Mouse (Mus musculus) monocyte, adult 2 months (primary cell): ENCODE results near the gene Raly.

Experiments
- DNase-seq, 2 experiments: peaks; one replicate each; pipeline ENCODE4 v3.0.0; 2022; ENCODE audit warnings: low spot score in 2 of 2, low read depth in 1 of 2

Raly gene

GRCm38 (mm10) chr2:154790656-154791483, at the start of gene Raly, which contains the start of gene a:
Gene Raly (plus strand): TSS chr2:154791096.
Gene a (plus strand): TSS chr2:154791402.
- DNase-seq = peak; percentile 87 to 91

DNA sequence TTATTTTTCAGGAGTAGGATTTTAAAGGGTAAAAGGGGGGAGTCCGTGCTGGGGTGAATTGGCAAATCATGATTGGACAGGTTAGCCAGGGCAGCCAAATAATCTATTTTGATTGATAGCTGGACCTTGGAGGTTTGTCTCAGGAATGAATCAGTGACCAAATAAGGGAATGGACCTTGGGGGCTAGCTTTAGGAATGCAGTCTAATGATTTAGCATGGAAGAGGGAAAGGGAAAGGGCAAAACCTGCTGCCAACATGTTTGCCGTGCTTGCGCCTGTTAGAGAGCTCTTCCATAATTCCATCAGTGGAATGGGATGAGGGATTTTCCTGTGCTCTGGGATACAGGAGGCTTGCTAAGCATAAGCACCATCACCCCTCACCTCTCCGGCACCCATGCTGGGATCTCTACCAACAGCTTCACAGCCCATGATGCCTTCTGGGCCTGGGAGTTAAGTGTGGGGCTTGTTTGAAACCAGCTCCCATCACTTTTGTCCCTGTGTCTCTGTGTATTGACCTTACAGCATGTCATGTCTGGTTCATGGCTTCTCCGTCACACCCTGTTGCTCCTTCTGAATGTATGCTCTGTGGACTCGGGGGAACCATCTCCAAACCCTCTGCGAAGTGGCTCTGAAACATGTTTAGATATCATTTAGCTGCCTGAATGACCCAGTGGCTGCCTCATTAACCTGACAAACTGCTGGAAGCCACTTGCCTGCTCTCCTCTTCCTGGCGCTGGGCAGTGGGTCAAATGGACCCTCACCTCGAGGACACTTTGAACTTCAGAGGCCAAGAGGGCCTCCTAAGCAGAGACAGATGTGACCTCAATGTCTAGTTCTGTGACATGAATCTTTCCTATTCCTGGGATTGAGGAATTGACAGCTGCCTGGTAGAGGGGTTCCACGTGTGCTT, 47.7 kb upstream of the Raly start:
- no peak for DNase-seq

DNA sequence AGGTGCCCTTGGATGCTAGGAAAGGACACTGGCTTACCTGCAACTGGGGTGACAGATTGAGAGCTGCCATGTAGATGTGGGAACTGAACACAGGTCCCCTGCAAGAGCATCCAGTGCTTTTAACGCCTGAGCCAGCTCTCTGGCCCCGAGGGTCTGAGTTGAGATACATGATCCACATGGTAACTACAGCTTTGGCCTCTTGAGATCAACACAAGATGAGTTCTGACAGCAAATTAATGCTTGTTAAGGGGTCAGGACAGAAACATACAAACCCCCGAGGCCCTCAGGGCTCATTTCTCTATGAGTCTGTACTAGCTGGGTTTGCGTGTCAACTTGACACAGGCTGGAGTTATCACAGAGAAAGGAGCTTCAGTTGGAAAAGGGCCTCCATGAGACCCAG, 47.0 kb upstream of the Raly start:
- DNase-seq = no peak

GRCm38 (mm10) chr2:154748383-154748782, 42.5 kb upstream of the Raly start:
- DNase-seq = no peak

DNA sequence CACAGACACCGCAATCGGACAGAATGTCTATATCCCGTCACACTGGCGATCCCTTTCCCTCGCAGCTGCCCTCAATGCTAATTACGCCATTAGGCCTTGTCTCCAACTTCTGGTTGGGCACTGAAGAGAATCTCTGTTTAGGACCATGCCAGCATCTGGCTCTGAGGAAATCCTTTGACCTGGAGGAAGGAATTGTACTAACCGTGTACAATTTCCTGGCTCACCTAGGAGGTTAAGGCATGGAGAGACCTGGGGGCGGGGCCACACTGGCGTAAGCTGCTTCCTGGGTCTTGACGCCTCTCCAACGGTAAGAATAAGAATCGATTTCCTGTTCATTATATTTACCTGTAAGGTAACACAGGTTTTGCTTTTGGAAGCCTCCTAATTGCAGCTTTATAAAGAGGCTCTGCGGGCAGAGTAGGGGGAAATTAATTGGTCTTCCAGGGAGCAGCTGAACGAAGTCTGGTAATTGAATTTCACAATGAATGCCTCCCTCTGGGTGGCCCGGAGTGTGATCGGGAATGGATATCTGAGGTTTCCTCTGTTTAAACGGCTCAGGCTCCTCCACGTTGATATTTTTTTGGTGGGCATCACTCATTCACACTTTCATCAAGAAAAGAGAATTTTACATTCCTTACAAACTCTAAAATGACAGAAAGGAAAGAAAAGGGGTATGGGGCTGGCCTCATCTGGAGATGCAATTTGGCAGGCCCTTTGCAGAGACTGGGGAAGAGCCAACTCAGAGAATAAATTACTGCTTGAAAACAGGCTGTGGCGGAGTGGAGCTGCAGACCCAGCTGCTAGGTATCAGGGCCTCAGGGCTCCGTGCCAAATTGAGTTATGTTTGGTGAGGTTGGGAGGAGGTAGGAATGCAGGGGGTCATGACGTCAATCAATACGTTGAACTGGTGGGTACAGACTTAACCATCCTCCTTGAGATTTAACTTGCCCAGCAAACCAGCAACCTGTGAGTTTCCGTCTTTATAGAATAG, 41.6 kb upstream of the Raly start:
- no peak for DNase-seq

DNA sequence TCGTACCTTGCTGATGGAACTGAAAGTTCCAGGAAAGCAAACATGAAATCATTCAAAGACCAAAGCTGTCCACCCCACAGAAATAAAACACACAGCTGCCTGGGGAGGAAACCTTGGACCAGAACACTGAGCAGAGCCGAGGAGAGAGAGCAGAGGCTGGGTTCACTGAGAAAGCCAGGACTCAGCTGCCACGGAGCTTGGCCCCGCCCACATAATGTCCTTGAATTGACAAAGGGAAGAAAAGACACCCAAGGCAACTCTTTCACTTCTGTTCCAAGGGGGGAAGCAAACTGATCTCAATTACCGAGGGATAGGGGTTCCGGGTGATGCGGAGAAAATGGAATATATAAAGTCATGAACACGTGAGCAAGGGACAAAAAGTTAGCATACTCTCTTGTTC, 39.0 kb upstream of the Raly start:
- no peak for DNase-seq

DNA sequence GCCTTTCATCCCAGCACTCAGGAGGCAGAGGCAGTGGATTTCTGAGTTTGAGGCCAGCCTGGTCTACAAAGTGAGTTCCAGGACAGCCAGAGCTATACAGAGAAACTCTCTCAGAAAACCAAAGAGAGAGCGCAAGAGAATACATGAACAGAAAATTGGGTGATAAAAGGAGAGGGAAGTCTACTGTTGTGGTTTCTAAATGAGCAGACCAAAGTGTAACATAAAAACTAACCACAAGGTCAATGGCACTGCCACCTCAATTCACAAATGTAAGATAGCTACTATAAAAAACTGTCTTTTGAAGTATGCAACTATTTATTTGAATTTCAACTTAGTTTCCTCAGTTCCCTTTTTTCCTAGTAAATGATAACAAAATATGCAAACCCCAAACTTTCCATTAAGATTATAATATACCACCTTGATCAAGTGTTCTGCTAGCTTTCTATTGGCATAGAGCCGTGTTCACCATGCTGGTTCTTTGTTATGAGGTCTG, 36.8 kb upstream of the Raly start:
- no peak for DNase-seq

- no peak for DNase-seq
Observed at GRCm38 (mm10) chr2:154755791-154756190, 35.1 kb upstream of the Raly start.

DNA sequence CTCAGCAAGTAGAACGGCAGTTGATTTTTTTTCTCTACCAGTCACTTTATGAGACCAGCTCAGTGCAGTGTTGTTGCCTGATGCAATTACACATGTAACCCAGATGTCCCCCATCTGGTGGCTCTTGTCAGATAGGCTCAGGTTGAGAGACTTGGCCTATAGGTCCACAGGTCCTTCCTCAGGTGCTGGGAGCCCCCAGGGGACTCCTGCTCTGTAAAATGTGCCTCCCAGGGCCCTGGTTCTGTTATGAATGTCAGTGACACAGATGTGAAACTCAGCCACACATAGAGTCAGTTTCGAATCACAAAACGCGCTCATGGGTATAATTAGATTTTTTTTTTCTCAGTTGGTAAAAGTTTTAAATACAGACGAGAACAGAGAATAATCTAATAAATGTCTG, 33.2 kb upstream of the Raly start:
- no peak for DNase-seq

- DNase-seq = no peak
Observed at GRCm38 (mm10) chr2:154758454-154758853, 32.4 kb upstream of the Raly start.

GRCm38 (mm10) chr2:154763226-154763625, 27.7 kb upstream of the Raly start:
- no peak for DNase-seq

DNA sequence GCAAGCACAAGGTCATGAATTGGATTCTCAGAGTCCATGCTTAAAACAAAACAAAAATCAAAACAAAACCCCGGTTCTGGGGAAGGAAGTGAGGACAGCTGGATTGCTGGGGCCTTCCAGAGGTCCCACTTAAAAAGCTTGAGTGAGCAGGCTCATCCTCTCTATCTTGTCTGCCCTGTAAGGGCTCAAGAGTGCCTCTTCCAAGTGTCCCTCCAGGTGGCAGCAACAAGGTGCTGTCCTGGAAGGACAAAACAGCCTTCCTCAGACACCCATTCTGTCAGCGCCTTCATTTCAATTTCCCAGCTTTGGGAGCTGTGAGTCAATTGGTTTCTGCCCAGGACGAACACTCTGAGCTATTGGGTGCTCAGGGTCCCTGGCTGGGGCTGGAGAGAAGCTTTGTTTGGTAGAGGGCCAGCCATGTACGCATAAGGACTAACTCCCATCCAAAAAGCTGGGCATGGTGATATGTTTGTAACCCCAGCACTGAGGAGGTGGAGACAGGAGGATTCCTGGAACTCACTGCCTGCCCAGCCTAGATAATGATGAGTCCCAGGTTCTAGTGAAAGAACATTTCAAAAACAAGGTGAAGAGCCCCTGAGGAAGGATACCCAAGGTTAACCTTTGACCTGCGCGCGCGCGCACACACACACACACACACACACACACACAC, 25.9 kb upstream of the Raly start:
- no peak for DNase-seq

DNA sequence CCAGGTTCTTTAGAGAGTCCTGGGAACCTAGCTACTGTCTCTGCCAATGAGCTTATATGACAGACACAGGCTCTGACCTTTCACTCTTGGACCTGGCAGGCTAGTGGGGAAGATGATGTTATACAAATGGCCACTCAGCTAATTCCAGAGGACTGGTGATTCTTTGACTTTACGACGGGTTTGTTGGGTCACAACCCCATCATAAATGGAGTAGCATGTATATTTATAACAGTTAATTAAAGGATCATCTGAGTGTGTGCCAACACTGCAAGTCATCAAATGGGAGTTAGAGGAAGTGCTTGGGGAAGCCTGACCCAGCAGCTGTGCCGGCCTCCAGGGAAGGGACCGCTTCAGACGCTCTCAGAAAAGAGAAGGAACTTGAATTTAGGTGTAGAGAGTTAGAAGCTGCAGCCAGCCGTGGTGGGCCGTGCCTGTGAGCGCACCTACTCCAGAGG, 25.3 kb upstream of the Raly start:
- DNase-seq = no peak

- DNase-seq = no peak
Observed at GRCm38 (mm10) chr2:154767051-154767450, 23.8 kb upstream of the Raly start.

DNA sequence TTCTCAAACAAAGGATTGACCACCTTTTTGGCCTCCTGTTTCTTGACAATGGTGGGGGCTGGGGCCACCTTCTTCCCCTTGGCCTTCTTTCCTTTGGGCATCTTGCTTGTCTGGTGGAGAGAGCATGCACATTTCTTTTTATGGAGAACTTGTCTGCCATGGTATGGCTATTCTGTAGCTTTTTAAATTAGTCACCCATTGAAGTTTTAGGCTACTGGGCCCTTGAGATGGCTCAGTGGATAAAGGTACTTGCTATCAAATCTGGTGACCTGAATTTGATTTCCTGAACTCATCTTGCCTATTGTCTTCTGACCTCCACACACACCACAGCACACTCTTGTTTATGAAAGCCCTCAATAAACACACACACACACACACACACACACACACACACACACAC, 21.0 kb upstream of the Raly start, which contains the start of gene Gm14214:
Gene Gm14214, minus strand, starts transcription at position 101 of the 400 bp plus-strand sequence.
- DNase-seq = no peak

DNA sequence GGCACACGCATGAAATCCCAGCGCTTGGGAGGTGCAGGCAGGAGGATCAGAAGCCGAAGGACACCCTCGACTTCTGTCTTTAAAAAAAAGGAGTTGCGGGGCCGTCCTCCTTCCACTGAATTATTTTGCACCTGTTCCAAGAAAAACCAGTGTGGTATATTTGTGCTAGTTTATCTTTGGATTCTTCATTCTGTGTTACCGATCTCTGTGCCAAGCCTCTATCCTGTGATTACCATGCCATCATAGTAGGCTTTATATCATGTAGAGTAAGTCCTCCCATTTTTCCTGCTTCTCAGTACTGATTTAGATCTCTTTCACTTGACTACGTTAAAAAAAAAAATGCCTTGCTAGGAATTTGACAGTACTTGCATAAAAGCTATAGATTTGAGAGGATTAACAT, 19.3 kb upstream of the Raly start:
- DNase-seq = no peak

GRCm38 (mm10) chr2:154774032-154774431, 16.9 kb upstream of the Raly start:
- peak in 1 of 2 experiments; percentile 13 for DNase-seq

DNA sequence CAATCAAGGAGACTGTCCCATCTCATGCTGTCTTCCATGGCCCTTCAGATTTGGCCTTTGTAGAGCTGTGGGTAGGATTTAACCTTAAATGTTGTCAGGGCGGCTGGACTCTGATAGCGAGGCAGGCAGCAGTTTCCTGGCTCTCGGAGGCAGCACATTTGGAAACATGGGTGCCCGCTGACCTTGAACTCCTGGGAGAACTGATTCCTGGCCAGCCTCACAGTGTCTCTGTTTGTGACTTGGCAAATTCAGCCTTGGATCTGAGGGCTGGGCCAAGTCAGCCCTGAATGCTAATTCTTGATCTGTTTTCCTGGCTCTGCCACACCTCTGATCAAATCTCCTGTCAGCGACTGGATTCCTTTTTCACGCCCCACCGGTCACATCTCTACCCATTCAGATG, 14.4 kb upstream of the Raly start:
- DNase-seq = no peak

DNA sequence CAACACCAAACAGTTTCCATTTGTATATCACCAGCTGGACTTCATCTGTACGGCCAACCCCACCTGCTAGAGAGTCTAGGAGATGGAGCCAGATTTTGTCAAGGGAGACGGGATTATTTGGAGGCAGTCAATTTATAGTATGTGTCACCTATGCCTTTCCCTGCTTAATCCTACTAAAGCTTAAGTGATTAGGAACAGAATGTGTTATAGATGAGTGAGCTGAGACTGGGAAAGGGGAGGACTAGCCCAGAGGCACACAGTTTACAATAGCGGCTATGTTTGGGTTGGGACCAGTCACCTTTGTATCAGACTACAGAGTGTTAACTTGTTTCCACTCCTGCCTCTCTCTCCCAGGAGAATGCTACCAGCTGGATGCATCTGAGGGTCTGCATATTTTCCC, 11.2 kb upstream of the Raly start:
- no peak for DNase-seq

- no peak for DNase-seq
Observed at GRCm38 (mm10) chr2:154782361-154782760, 8.5 kb upstream of the Raly start.
